Mouse (Mus musculus): ENCODE data around the gene Hist1h3b. TPM values are rescaled to one million over a fixed set of nuclear protein-coding genes. Genes with fewer than 3 reads are reported as not detected.
"Not testable (repeated sequence)": the region's sequence is repeated elsewhere in the genome, so short reads cannot be mapped to it uniquely, and the experiment has no call there.

Hist1h3b gene
- polyA plus RNA-seq, 1 experiment from 2014 or later: 10.5 TPM

DNA sequence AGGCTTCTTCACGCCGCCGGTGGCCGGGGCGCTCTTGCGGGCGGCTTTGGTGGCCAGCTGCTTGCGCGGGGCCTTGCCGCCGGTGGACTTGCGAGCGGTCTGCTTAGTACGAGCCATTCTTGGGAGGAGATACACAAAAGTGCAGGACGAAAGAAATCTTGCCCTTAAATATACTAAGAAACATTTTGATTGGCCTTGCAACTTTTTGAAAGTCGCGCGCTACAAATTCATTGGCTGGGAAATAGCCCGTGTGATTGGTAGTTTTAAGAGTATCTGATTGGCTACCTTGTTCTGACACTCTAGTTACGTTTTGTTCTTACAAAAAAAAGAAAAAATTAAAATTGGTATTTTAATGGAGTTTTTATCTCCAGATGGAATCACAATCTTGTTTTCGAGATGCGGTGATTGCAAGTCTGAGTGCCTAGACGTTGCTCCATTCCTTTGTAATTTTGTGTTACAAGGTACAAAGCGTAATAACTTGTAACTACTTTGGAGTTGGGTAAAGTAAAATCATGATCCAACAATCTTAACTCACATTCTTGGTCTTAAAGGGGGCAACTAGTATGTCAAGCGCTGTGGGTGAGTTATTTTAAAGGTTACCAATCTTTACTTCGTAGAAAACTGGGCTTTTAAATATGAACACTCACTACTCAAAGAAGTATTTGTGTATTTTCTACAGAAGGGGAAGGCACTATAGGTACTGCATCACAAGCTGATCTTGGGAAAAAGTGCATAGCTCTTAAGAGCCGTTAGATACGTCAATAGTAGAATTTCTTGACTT lies 6.5 kb upstream of the Hist1h3b start, which contains the start of gene Hist1h3c:
Hist1h3c (minus strand) TSS at position 222 of the 781 bp plus-strand sequence.
- under 1% methylated on average over 23 of the region's 28 CpGs for WGBS
- H3K9ac ChIP-seq (replicated peaks; ENCODE audit: low read length): peak within 1 kb of the TSS; percentile 74
- no peaks in the 10 kb centered on the region for H3K9me3 ChIP-seq (replicated peaks; ENCODE audit: control insufficient read depth, low read length)
- H3K4me1 ChIP-seq (ENCODE audit: control insufficient read depth, insufficient read depth, low read length): no peaks in the 10 kb centered on the region
- ATAC-seq (replicated peaks; ENCODE audit: insufficient number of reproducible peaks, low FRiP score, low TSS enrichment, low read depth): peak; percentile 50; the same call in 1 of the 2 replicates
- DNase-seq (ENCODE audit: low spot score): peak; percentile 94
- H3K36me3 ChIP-seq (replicated peaks; ENCODE audit: control insufficient read depth, insufficient read depth, low read depth, low read length): no peaks in the 10 kb centered on the region
- peak within 1 kb of the TSS; percentile 99 for H3K27ac ChIP-seq (replicated peaks; ENCODE audit: low read depth, low read length)
- H3K4me3 ChIP-seq (ENCODE audit: low read depth, low read length): peak within 1 kb of the TSS; percentile 39
- H3K27me3 ChIP-seq (ENCODE audit: control insufficient read depth, insufficient read depth, low read length): no peaks in the 10 kb centered on the region
- peak within 1 kb of the TSS; percentile 49 for H3K4me2 ChIP-seq (ENCODE audit: low read depth, low read length)

DNA sequence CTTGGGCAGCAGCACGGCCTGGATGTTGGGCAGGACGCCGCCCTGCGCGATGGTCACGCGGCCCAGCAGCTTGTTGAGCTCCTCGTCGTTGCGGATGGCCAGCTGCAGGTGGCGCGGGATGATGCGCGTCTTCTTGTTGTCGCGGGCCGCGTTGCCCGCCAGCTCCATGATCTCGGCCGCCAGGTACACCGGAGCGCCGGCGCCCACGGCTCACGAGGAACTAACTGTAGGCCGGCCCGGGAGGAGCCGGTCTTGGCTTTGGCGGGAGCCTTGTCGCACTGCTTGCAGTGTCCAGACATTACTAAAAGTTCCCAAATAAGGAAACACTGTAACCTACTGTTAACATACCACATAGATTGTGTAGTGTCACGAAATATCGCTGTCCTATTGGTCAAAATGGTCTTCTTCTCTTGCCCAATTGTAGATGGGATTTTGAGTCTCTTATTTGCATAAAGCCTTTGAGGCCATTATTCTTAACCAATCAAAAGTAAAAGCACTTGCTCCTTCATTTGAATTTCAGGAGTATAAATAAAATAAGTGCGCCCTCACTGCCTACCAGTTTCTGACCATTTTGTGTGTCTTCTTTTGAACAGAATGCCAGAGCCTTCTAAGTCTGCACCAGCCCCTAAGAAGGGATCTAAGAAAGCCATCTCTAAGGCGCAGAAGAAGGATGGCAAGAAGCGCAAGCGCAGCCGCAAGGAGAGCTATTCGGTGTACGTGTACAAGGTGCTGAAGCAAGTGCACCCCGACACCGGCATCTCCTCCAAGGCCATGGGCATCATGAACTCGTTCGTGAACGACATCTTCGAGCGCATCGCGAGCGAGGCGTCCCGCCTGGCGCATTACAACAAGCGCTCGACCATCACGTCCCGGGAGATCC lies 5.6 kb upstream of the Hist1h3b start, which contains the start of gene Hist1h2bb:
Hist1h2bb (plus strand) TSS at position 534 of the 880 bp plus-strand sequence.
- peak within 1 kb of the TSS; percentile 99 for H3K27ac ChIP-seq (replicated peaks; ENCODE audit: low read depth, low read length)
- not testable (repeated sequence) for H3K36me3 ChIP-seq (replicated peaks; ENCODE audit: control insufficient read depth, insufficient read depth, low read depth, low read length); H3K9me3 ChIP-seq (replicated peaks; ENCODE audit: control insufficient read depth, low read length); H3K4me1 ChIP-seq (ENCODE audit: control insufficient read depth, insufficient read depth, low read length); H3K27me3 ChIP-seq (ENCODE audit: control insufficient read depth, insufficient read depth, low read length)
- under 1% methylated on average over 33 of the region's 58 CpGs for WGBS
- H3K4me3 ChIP-seq (ENCODE audit: low read depth, low read length): peak within 1 kb of the TSS; percentile 39
- ATAC-seq (replicated peaks; ENCODE audit: insufficient number of reproducible peaks, low FRiP score, low TSS enrichment, low read depth): peak; percentile 95
- peak; percentile 91 for DNase-seq (ENCODE audit: low spot score)
- H3K9ac ChIP-seq (replicated peaks; ENCODE audit: low read length): peak within 1 kb of the TSS; percentile 74
- H3K4me2 ChIP-seq (ENCODE audit: low read depth, low read length): peak within 1 kb of the TSS; percentile 49

DNA sequence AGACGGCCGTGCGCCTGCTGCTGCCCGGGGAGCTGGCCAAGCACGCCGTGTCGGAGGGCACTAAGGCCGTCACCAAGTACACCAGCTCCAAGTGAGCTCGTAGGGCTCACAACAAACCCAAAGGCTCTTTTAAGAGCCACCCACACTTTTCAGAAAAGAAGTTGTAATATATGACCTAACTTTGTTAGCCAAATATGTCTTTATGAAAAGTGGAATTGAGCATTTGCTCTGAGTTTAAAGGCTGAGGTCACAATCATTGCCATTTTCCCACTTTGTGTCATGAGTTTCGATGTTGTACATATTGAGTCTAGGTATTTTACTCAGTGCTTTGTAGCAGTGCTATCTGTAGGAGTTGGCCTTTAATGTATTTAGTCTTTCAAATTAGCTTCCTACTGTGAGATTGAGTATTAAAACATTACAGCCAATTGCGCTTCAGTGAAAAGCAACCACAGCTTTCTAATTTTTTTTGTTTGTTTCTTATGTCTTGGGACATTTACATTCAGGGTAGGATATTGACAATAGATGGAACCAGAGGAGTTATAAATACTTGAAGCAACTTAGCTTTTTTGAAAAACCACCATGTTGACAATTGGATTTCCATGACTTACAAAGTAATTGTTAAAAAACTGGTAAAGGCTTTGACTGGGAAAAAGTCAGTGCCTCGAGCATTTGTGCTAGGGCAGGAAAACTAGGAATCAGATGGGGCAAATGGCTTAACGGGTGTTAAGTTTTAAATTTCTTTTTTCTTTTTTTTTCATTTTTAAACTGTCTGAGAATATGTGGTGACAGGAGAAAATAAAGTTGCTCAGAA lies 4.8 kb upstream of the Hist1h3b start:
- H3K9me3 ChIP-seq (replicated peaks; ENCODE audit: control insufficient read depth, low read length): no peaks in the 10 kb centered on the region
- H3K36me3 ChIP-seq (replicated peaks; ENCODE audit: control insufficient read depth, insufficient read depth, low read depth, low read length): no peaks in the 10 kb centered on the region
- H3K9ac ChIP-seq (replicated peaks; ENCODE audit: low read length): peak overlapping the region; percentile 54
- H3K27ac ChIP-seq (replicated peaks; ENCODE audit: low read depth, low read length): peak overlapping the region; percentile 99
- peak overlapping the region; percentile 33 for H3K4me2 ChIP-seq (ENCODE audit: low read depth, low read length)
- ATAC-seq (replicated peaks; ENCODE audit: insufficient number of reproducible peaks, low FRiP score, low TSS enrichment, low read depth) (no peak), DNase-seq (ENCODE audit: low spot score) (peak; percentile 68)
- H3K27me3 ChIP-seq (ENCODE audit: control insufficient read depth, insufficient read depth, low read length): no peaks in the 10 kb centered on the region
- no peaks in the 10 kb centered on the region for H3K4me1 ChIP-seq (ENCODE audit: control insufficient read depth, insufficient read depth, low read length)
- peak overlapping the region; percentile 25 for H3K4me3 ChIP-seq (ENCODE audit: low read depth, low read length)
- WGBS: 5% methylated on average over 10 of the region's 13 CpGs

DNA sequence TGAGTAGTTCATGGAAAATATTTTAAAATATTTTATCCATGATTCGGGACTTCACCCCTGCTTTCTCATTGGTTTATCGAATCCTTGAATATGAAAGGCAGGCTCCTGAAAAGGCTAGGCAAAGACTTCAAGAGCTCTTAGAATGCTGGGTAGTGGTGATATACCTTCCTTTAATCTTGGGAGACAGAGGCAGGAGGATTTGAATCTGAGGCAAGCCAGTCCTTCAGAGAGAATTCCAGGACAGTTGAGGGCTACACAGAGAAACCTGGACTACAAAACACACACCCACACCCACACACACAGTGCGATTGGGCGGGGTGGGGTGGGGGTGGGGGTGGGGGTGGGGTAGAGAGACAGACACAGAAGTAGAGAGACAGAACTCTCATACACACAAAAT lies 4.2 kb upstream of the Hist1h3b start:
- Histone ChIP-seq H3K36me3 (replicated peaks; ENCODE audit: control insufficient read depth, insufficient read depth, low read depth, low read length) (no peaks in the 10 kb centered on the region), H3K27me3 (ENCODE audit: control insufficient read depth, insufficient read depth, low read length) (no peaks in the 10 kb centered on the region), H3K27ac (replicated peaks; ENCODE audit: low read depth, low read length) (peak overlapping the region; percentile 99), H3K4me3 (ENCODE audit: low read depth, low read length) (no peak overlapping the region), H3K4me1 (ENCODE audit: control insufficient read depth, insufficient read depth, low read length) (no peaks in the 10 kb centered on the region), H3K9ac (replicated peaks; ENCODE audit: low read length) (peak overlapping the region; percentile 51), H3K9me3 (replicated peaks; ENCODE audit: control insufficient read depth, low read length) (no peaks in the 10 kb centered on the region), H3K4me2 (ENCODE audit: low read depth, low read length) (peak overlapping the region; percentile 29; the same call in 1 of the 2 replicates)
- ATAC-seq (replicated peaks; ENCODE audit: insufficient number of reproducible peaks, low FRiP score, low TSS enrichment, low read depth): no peak
- 13% methylated on average over 4 of the region's 4 CpGs for WGBS
- DNase-seq (ENCODE audit: low spot score): peak; percentile 68

DNA sequence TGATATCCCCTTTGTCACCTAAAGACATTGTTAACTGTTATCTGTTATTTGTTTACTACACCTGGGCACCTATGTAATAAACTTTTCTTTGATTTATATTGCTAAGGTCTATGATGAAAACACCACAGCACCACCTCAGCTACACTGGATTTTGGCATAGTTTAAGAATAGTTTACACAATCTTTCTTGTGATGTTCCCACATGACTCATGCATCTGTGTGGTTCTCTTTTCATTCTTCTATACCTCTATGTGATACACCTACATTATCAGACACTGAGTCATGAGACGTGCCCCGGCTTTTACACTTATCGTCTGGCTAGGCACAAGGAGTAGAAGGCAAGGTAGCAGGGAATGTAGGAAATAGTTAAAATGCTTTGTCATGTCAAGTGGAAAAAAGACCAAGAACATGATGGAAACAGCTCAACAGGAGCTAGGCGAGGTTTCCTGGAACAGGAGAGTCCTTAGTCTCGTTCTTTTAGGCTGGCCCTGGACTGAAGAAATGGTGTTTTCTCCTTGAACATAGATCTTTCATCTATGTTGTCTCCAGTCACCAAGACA lies 2.4 kb upstream of the Hist1h3b start:
- Histone ChIP-seq H3K9me3 (replicated peaks; ENCODE audit: control insufficient read depth, low read length) (no peaks in the 10 kb centered on the region), H3K27ac (replicated peaks; ENCODE audit: low read depth, low read length) (peak overlapping the region; percentile 72; the same call in 1 of the 2 replicates), H3K27me3 (ENCODE audit: control insufficient read depth, insufficient read depth, low read length) (no peaks in the 10 kb centered on the region), H3K4me1 (ENCODE audit: control insufficient read depth, insufficient read depth, low read length) (no peaks in the 10 kb centered on the region), H3K36me3 (replicated peaks; ENCODE audit: control insufficient read depth, insufficient read depth, low read depth, low read length) (no peaks in the 10 kb centered on the region), H3K4me2 (ENCODE audit: low read depth, low read length) (no peak overlapping the region), H3K9ac (replicated peaks; ENCODE audit: low read length) (no peak overlapping the region), H3K4me3 (ENCODE audit: low read depth, low read length) (no peak overlapping the region)
- no peak for DNase-seq (ENCODE audit: low spot score)
- 91% methylated on average over 5 of the region's 5 CpGs for WGBS
- ATAC-seq (replicated peaks; ENCODE audit: insufficient number of reproducible peaks, low FRiP score, low TSS enrichment, low read depth): no peak

DNA sequence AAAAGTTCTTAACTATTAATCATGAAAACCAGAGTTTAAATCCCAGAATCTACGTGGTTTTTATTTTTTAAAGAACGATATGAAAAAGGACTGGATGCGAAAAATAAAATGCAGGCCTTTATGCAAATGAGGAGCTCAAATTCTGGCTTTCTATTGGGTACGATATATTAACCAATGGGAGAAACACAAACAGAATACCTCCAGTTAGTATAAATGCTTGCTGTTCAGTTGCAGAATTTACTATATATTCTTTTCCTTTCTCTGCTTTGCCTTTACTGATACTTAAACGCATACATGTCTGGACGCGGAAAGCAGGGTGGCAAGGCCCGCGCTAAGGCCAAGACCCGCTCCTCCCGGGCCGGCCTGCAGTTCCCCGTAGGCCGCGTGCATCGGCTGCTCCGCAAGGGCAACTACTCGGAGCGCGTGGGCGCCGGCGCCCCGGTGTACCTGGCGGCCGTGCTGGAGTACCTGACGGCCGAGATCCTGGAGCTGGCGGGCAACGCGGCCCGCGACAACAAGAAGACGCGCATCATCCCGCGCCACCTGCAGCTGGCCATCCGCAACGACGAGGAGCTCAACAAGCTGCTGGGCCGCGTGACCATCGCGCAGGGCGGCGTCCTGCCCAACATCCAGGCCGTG lies 1.1 kb upstream of the Hist1h3b start, which contains the start of gene Hist1h2ab:
Hist1h2ab (plus strand) TSS at position 288 of the 639 bp plus-strand sequence.
- H3K4me3 ChIP-seq (ENCODE audit: low read depth, low read length): peak within 1 kb of the TSS; percentile 37
- peak; percentile 89 for DNase-seq (ENCODE audit: low spot score)
- ATAC-seq (replicated peaks; ENCODE audit: insufficient number of reproducible peaks, low FRiP score, low TSS enrichment, low read depth): peak; percentile 32
- H3K4me2 ChIP-seq (ENCODE audit: low read depth, low read length): peak within 1 kb of the TSS; percentile 56
- H3K36me3 ChIP-seq (replicated peaks; ENCODE audit: control insufficient read depth, insufficient read depth, low read depth, low read length); H3K4me1 ChIP-seq (ENCODE audit: control insufficient read depth, insufficient read depth, low read length); H3K27me3 ChIP-seq (ENCODE audit: control insufficient read depth, insufficient read depth, low read length); H3K9me3 ChIP-seq (replicated peaks; ENCODE audit: control insufficient read depth, low read length): not testable (repeated sequence)
- peak within 1 kb of the TSS; percentile 97 for H3K27ac ChIP-seq (replicated peaks; ENCODE audit: low read depth, low read length)
- WGBS: 1% methylated on average over 22 of the region's 47 CpGs
- peak within 1 kb of the TSS; percentile 69 for H3K9ac ChIP-seq (replicated peaks; ENCODE audit: low read length)

DNA sequence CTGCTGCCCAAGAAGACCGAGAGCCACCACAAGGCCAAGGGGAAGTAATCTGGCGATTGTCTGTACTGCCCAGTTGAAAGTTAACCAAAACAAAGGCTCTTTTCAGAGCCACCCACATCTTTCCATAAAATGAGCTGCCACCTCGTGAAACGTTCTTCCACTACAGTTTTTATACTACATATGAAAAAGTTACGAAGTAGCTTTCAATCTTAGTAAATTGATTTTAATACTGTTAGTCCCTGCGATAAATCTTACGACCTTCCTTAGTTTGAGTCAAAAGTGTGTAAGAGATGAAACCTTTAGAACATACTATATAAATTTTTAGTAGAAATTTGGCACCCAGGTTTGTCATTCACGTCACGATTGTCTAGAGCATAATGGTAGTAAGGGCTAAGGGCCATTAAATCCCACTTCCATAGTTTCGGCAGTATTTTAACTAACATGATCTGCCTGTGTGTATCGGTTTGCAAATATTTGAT lies 550 bp upstream of the Hist1h3b start:
- Histone ChIP-seq H3K4me1 (ENCODE audit: control insufficient read depth, insufficient read depth, low read length) (no peaks in the 10 kb centered on the region), H3K27me3 (ENCODE audit: control insufficient read depth, insufficient read depth, low read length) (no peaks in the 10 kb centered on the region), H3K9me3 (replicated peaks; ENCODE audit: control insufficient read depth, low read length) (no peaks in the 10 kb centered on the region), H3K36me3 (replicated peaks; ENCODE audit: control insufficient read depth, insufficient read depth, low read depth, low read length) (no peaks in the 10 kb centered on the region), H3K27ac (replicated peaks; ENCODE audit: low read depth, low read length) (peak overlapping the region; percentile 97), H3K4me2 (ENCODE audit: low read depth, low read length) (peak overlapping the region; percentile 56), H3K9ac (replicated peaks; ENCODE audit: low read length) (peak overlapping the region; percentile 69), H3K4me3 (ENCODE audit: low read depth, low read length) (peak overlapping the region; percentile 37)
- peak; percentile 73 for DNase-seq (ENCODE audit: low spot score)
- WGBS: under 1% methylated on average over 11 of the region's 11 CpGs
- ATAC-seq (replicated peaks; ENCODE audit: insufficient number of reproducible peaks, low FRiP score, low TSS enrichment, low read depth): no peak
